Mouse (Mus musculus) heart, adult 2 months (tissue): ENCODE data around the gene Cby3. TPM values are rescaled to one million over a fixed set of nuclear protein-coding genes. Genes with fewer than 3 reads are reported as not detected.
A peak's percentile ranks its signal among the peaks of the same experiment; 100 is the strongest.
"Not testable (repeated sequence)": the region's sequence is repeated elsewhere in the genome, so short reads cannot be mapped to it uniquely, and the experiment has no call there.

Experiments used
- DNase-seq, 2 experiments: peaks; one replicate each; pipeline ENCODE4 v3.0.0; 2021
- H3K27ac ChIP-seq: fragments of 200-600 bp; 2 replicates; pipeline ENCODE4 v1.8.1; 2022
- H3K27me3 ChIP-seq: fragments of 200-500 bp; 2 replicates; pipeline ENCODE4 v1.6.1; 2012; ENCODE audit warnings: mild to moderate bottlenecking, low read length, inconsistent platforms, mixed read lengths; ENCODE audit not compliant: control insufficient read depth, insufficient read depth
- H3K36me3 ChIP-seq: fragments of 200-500 bp; 2 replicates; pipeline ENCODE4 v1.6.1; 2012; ENCODE audit warnings: low read length, inconsistent platforms; ENCODE audit not compliant: control insufficient read depth, insufficient read depth
- H3K4me1 ChIP-seq: fragments of 200-500 bp; 2 replicates; pipeline ENCODE4 v1.6.1; 2011; ENCODE audit warnings: low read length; ENCODE audit not compliant: control insufficient read depth, insufficient read depth
- H3K4me3 ChIP-seq: fragments of 200-600 bp; 2 replicates; pipeline ENCODE4 v1.8.1; 2022
- H3K79me2 ChIP-seq: fragments of 200-500 bp; replicated peaks from 2 replicates; pipeline ENCODE4 v1.6.1; 2012; ENCODE audit warnings: mild to moderate bottlenecking, inconsistent platforms, low read length, moderate library complexity, mixed read lengths; ENCODE audit not compliant: control insufficient read depth, insufficient read depth
- H3K9ac ChIP-seq: fragments of 200-500 bp; 2 replicates; pipeline ENCODE4 v1.6.1; 2012; ENCODE audit warnings: low read depth, mild to moderate bottlenecking, control low read depth, inconsistent platforms, low read length, mixed read lengths
- CTCF ChIP-seq: fragments of 200-600 bp; IDR thresholded peaks from 2 replicates; pipeline ENCODE4 v1.8.1; 2022; ENCODE audit warnings: antibody characterized with exemption, mild to moderate bottlenecking, moderate library complexity
- EP300 ChIP-seq: fragments of 200-500 bp; IDR thresholded peaks from 2 replicates; pipeline ENCODE4 v1.6.1; 2011; ENCODE audit warnings: low read depth, low read length, control low read depth; ENCODE audit not compliant: insufficient read depth
- POLR2A ChIP-seq: fragments of 200-500 bp; IDR thresholded peaks from 2 replicates; pipeline ENCODE4 v1.6.1; 2011; ENCODE audit warnings: mild to moderate bottlenecking, low read depth, low read length, control low read depth; ENCODE audit not compliant: insufficient read depth
- WGBS: fragments of 180-500 bp; shearing (Covaris S2); methylation state at CpG from one replicate; pipeline ENCODE4 v1.1.7; 2018; 5-methylcytosine and 5-hydroxymethylcytosine counted together
- intact Hi-C: fragments of 180-260 bp; cut with DNase I; formaldehyde crosslinking; loops from one replicate; pipeline ENCODE4 v1.15.1; 2025
- long read RNA-seq: library from polyadenylated mRNA; stranded (forward); transcript quantifications from one replicate; pipeline ENCODE4 v2.0.0, GENCODE M21; 2021
- polyA plus RNA-seq: library from polyadenylated mRNA; depleted of rRNA; stranded (reverse); fragments of >200 nt; gene quantifications from 2 replicates; pipeline ENCODE4 v1.2.3, GENCODE M21; 2012; rRNA removed
- total RNA-seq, 2 experiments: library from RNA; stranded (reverse); gene quantifications; 2 replicates each; pipeline ENCODE4 v1.2.3; 2021

The Cby3 gene
- total RNA-seq (not detected), polyA plus RNA-seq (0.29 TPM in 1 of 2 replicates, not detected in the other)
- long read RNA-seq, result 0 reads

DNA sequence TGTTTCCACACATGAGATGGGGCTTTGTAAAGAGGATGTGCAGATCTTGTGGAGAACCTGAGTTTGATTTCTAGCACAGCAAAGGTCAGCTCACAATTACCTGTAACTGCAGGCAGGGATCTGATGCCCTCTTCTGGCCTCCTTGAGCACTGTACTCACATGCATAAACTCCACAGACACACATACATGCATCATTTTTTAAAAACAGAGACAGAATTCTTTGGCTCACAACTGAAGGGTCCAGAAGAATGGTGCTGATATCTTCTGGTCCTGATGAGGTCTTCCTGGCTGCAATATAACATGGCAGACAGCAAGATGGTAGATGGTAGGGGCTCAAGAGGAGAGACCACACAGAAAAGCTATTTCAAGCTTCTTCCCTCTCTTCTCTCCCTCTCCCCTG lies at the start of gene Cby3:
TSS of gene Cby3 (plus strand) at position 301 of the 400 bp plus-strand sequence.
- intact Hi-C loops, result no loop called here
- Histone ChIP-seq H3K27ac (no peak within 1 kb of the TSS), H3K9ac (no peak within 1 kb of the TSS), H3K79me2 (no peaks in the 10 kb centered on the region), H3K4me1 (no peaks in the 10 kb centered on the region), H3K27me3 (no peaks in the 10 kb centered on the region), H3K4me3 (no peak within 1 kb of the TSS), H3K36me3 (no peaks in the 10 kb centered on the region)
- DNase-seq, result no peak
- no peak for TF ChIP-seq CTCF
- TF ChIP-seq POLR2A, result no peak
- TF ChIP-seq EP300, result no peak

DNA sequence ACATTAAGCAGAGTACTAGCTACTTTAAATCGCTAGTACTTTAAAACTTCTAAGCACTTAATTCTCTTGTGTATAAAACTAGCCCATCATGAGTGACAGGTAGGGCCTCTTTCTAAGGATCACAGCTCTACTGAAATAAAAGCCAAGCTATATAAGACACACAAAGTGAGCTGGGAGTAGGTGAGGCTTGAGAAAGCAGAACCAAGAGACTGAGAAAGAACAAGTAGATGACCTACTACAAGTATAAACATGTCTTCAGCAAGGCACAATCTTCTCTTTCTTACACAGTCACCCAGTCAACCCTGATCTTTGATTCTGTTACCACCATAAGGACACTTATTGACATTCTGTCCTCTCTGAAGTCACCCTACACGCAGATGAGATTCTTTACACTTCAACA lies 41.5 kb upstream of the Cby3 start:
- TF ChIP-seq POLR2A, result no peak
- no peak for TF ChIP-seq EP300
- intact Hi-C loops, result no loop called here
- Histone ChIP-seq H3K36me3 (peaks cover 20% of the 10 kb centered on the region), H3K4me3 (no peak overlapping the region), H3K9ac (no peak overlapping the region), H3K4me1 (no peaks in the 10 kb centered on the region), H3K27ac (no peak overlapping the region), H3K27me3 (no peaks in the 10 kb centered on the region), H3K79me2 (peaks cover 7% of the 10 kb centered on the region)
- DNase-seq, result no peak
- WGBS, result 75% methylated on average over 2 of the region's 2 CpGs

DNA sequence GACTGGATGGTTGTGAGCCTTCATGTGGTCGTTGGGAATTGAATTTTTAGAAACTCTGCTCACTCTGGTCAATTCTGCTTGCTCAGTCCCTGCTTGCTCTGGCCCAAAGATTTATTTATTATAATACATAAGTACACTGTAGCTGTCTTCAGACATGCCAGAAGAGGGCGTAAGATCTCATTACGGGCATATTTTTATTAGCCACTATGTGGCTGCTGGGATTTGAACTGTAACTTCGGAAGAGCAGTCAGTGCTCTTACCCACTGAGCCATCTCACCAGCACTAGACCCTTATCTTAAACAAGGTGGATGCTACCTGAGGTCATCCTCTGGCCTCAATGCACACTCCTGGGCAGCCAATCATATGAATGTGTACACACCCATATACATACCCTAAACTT lies 34.9 kb upstream of the Cby3 start:
- H3K9ac ChIP-seq, DNase-seq, H3K27ac ChIP-seq, H3K4me1 ChIP-seq, H3K4me3 ChIP-seq, intact Hi-C loops, H3K79me2 ChIP-seq, H3K27me3 ChIP-seq: not testable (repeated sequence)
- 71% methylated on average over 4 of the region's 4 CpGs for WGBS
- TF ChIP-seq CTCF, result peak; percentile 36; the same call in 1 of the 2 replicates
- H3K36me3 ChIP-seq, result peaks cover 23% of the 10 kb centered on the region

DNA sequence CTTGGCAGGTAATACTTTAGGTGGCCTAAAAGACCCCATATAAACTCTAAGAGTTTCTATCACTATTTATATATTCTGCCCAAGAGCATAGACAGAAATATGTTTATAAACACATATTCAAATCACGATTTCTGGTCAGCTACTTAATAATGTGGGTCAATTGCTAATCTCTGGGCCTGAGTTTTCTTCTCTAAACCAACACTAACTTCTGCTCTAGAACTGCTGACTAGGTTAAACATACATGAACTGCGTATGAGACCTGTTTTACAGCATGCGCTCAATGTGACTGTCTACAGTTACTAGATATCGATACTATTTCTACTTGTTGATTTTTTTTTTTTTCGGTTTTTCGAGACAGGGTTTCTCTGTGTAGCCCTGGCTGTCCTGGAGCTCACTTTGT lies 33.0 kb upstream of the Cby3 start:
- H3K4me1 ChIP-seq, result peaks cover 8% of the 10 kb centered on the region
- no peaks in the 10 kb centered on the region for H3K27me3 ChIP-seq
- WGBS, result 82% methylated on average over 6 of the region's 6 CpGs
- no peak overlapping the region for H3K4me3 ChIP-seq
- no peak overlapping the region for H3K9ac ChIP-seq
- no peak for DNase-seq
- TF ChIP-seq EP300 (no peak), POLR2A (no peak), CTCF (no peak)
- peaks cover 18% of the 10 kb centered on the region for H3K36me3 ChIP-seq
- intact Hi-C loops, result no loop called here
- H3K79me2 ChIP-seq, result peaks cover 12% of the 10 kb centered on the region
- H3K27ac ChIP-seq, result no peak overlapping the region

DNA sequence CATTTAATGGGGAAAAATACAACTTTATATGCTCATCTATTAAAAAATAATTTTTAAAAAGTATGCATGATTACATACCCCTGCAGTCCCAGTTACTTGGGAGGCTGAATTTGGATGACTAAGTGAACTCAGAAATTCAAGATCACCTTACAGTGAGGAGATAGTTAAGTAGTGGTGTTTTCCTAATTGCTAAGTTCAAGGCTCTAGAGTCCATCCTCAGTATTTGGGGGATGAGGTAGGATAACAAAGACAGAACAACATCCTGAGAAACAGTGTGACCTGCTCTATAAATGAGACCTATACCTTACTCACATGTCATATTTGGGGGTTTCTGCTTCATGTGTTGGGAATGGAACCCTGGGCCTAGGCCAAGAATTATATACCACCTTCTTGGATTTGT lies 31.9 kb upstream of the Cby3 start:
- Histone ChIP-seq H3K4me1 (peaks cover 8% of the 10 kb centered on the region), H3K9ac (no peak overlapping the region), H3K79me2 (peaks cover 12% of the 10 kb centered on the region), H3K36me3 (peaks cover 21% of the 10 kb centered on the region), H3K27me3 (no peaks in the 10 kb centered on the region), H3K4me3 (no peak overlapping the region), H3K27ac (no peak overlapping the region)
- DNase-seq, result no peak
- TF ChIP-seq CTCF (no peak), EP300 (no peak), POLR2A (no peak)
- intact Hi-C loops, result no loop called here

DNA sequence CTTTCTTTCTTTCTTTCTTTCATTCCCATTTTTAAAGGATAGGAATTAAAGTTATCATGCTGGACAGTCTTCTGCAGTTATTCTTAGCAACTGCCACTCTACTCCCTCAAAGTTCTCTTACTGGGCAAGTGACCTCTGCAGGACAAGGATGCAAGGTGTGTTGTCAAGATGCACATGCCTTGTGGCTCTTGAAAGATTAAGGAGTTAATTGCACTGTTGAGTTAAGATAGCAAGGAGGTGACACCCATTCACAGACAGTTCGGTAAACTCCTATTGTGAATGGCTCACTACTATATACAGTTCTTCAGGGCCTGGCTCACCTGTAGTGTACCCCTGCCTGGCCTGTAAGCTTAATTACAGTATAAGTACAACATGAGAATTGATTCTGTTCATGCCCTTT lies 30.4 kb upstream of the Cby3 start:
- intact Hi-C loops, result loop anchor here (2.0 kb wide), 2 partner anchors 31 to 53 kb away; partner anchors contain the start of genes Hnrnph1 and Maml1
- Histone ChIP-seq H3K4me3 (peak overlapping the region; percentile 88), H3K79me2 (peaks cover 9% of the 10 kb centered on the region), H3K4me1 (peaks cover 8% of the 10 kb centered on the region), H3K36me3 (peaks cover 19% of the 10 kb centered on the region), H3K27me3 (no peaks in the 10 kb centered on the region), H3K9ac (no peak overlapping the region; the same call in 1 of the 2 replicates), H3K27ac (peak overlapping the region; percentile 92; the same call in 1 of the 2 replicates)
- TF ChIP-seq CTCF (no peak), EP300 (no peak), POLR2A (no peak)
- no peak for DNase-seq
- 0% methylated on average over 1 of the region's 1 CpGs for WGBS
